Mouse (Mus musculus) embryo, embryonic 10 days (tissue): Measurements from ENCODE around the gene Gprc5d.

Experiments used
- DNase-seq: peaks from one replicate; pipeline ENCODE4 v3.0.0-alpha.2; 2015; ENCODE audit warnings: low spot score

The Gprc5d gene

DNA sequence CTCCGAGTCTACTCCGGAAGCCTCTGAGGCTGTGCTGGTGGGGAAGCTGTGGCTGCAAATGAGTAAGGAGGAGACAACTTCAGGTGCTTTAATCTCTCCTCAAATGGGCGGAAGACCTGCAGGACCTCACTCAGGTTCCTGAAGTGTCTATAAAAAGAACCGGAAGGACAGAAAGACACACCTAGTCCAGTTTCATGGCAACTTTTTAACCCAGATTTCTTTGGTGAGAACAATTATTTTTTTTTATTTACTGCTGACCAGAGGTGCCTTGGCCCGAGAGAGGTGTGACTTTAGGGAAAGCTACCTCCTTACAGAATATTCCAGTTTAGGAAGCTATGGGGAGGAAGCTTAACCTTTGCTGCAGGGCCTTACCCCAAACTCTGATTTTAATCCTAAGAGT is at the start of gene Gprc5d:
Gene Gprc5d, minus strand, starts transcription at position 101 of the 400 bp plus-strand sequence.
- no peak for DNase-seq

DNA sequence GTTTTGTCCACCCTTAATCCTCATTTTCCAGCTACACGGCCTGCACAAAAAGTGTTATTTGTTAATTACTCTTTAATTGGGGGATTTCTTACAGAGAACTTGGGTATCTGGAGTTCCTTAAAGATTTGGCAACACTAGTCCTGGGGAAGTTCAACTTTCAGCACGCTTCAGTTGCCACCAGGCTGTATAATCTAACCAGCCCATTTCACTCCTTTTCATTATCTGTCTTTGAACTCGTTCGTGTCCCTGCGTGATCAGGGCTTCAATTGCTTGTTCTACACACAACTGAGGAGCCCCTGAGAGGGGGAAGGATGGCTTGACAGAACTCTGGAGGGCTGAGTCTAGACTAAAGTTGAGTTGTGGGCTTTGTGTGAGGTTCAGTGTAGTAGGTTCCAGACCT is 48.6 kb upstream of the Gprc5d start:
- no peak for DNase-seq

DNA sequence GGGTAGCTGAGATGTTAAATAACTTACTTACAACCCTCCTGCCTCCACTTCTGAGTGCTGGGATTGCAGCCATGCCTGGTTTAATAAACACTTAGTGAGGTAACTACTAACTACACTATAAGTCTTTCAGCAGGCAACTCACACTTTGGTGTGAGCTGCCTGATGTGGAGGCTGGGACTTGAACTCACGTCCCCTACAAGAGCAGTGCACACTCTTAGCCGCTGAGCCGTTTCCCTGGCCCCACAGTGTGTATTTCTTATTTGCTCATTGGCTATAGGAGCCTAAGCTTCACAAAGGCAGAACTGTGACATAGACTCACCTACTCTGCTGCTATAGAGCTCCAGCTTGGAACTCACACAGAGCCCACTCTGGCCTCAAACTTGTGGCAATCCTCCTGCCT is 48.2 kb upstream of the Gprc5d start:
- DNase-seq = no peak

DNA sequence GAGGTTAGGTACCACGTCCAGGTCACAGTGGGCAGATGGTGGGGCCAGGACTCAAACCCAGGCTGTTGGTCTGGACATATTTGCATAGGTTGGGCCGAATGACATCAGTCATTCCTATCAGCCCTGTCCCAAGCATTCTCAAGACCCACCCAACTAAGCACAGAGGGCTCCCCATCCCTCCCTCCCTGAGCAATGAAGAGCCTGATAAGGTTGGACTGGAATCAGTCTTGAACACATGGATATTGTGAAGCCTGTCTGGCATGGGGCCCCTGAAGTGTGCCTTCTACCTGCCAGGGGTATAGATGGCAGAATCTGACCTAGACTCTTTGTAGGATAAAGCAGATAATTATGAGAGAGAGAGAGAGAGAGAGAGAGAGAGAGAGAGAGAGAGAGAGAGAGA is 47.6 kb upstream of the Gprc5d start:
- no peak for DNase-seq

DNA sequence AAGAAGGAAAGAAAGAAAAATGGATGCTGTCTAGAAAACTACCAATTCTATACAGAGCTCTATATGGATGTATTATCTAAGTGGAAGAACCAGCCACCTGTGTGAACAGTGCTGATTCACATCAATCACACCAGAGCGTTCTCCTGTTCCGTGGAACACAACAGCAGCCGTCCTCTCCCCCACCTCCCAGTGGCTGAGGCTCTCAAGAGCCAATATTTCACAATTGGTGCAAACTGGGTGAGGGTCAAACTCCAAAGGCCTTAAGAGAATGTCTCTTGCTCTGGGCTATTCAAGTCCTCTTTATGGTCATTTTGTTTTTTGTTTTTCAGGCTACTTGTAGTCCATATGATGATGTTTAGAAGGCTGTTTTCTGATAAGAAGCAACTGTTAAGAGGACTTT is 47.1 kb upstream of the Gprc5d start:
- no peak for DNase-seq

DNA sequence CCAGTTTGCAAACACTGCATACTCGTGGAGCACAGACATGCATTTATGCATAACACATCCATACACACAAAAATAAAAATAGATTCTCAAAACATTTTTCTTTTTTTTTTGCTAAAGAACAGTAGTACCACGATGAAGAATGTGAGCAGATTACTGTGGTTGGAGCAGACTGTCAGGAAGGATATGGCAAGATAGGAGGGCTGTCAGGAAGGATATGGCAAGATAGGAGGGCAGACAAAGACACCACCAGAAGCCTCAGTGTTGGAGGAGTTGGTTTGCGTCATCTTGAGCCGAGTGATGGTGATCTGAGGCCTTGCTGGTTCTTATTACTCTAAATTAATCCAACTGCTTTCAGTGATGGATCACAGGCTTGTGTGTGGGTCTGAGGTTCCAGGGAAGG is 44.8 kb upstream of the Gprc5d start:
- no peak for DNase-seq

DNA sequence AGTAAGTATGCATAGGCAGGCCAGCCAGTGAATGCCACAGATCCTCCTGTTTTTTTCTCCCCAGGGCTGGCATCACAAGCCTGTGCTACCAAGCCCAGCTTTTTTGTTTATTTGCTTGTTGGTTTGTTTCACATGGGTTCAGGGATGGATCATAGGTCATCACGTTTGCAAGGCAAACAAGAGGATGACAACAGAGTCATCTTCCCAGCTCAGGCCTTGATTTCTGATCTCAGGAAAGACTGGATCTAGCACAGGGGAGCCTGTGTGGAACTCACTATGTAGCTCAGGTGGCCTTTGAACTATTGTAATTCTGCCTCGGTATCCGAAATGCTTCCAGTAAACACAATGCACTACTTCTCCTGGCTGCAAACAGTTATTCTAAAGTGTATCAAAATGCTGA is 44.2 kb upstream of the Gprc5d start:
- no peak for DNase-seq

DNA sequence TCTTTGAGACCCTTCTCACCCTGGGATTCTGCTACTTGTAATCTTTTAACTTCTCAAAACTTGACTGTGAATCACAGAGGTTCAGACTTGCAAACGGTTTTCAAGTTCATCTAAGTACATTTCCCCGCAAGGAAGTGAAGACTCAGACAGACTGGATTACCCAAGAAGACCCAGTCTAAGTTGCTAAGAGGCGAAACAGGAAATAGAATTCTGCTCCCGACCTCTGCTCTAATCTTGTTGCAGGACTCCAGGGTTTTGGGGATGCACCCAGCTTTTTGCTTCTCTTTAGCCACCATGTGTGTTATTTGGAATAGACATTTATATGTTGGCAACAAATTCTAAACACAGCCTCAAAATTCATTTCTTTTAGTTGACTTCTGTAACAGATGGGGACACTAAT is 43.3 kb upstream of the Gprc5d start:
- no peak for DNase-seq

DNA sequence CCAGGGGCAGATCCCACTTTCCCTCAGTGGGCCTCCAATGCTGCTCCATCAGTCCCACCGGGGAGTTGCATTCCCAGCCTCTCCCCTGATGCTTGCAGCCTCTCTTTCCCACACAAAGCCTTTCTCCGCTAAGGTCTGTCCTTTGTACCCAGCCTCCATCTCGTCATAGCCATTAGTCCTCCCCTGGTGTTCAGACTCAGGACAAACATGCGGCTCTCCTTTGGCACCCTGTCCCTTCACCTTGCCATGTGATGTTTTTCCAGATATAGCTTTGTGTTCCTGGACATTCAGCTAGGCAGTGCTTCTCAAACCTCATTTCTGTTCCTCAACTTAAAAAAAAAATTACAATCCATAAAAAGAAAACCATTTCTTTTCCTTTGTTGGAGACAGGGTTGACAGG is 40.4 kb upstream of the Gprc5d start:
- no peak for DNase-seq

DNA sequence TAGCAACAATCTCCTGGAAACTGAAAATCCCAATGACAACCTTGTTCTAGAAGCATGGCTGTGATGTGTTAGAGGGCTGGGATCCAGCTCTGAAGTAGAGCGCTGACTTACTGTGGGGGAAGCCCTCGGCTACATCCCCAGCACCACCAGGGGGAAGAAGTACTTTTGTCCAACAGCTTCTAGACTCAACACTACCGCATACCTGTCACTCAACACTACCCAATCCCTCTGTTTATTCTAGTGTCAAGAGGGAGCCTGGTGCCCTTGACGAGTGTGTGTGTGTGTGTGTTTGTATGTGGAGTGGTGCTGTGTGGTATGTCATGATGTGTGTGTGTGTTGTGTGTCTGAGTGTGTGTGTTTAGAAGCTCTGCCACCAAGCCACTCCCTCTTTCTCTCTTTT is 39.4 kb upstream of the Gprc5d start:
- peak; percentile 16 for DNase-seq

DNA sequence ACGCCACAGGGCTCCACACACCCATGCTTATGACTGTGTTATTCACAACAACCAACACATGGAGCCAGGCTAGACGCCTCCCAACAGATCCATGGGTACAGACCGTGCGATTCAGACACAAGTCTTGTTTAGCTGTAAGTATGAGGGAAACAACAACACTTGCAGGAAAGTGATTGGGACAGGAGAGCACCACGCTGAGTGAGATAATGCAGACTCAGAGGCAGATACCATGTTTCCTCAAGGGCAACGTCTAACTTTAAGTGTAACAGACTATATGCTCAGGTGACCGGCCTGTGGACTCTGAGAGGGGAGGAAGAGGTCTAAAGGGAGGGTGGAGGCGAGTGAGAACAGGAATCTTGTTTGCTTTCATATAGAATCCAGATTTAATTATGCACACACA is 38.5 kb upstream of the Gprc5d start:
- no peak for DNase-seq

DNA sequence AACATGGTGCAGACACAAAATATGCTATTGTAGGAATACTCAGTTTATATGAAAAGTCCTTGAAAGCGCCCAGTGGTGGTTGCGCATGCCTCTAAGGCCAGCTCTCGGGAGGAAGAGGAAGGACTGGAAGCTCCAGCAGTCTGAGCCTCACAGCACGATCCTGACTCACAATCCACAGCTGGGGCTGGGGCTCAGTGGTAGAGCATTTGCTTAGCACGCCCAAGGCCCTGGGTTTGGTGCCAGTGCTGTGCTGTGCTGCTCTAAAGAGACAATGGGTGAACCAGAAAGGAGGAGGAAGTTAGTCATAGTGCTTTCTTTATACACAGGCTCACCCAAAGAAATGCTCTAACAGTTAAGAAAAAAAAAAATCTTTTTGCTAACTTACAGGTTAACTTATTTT is 35.6 kb upstream of the Gprc5d start:
- DNase-seq = no peak

DNA sequence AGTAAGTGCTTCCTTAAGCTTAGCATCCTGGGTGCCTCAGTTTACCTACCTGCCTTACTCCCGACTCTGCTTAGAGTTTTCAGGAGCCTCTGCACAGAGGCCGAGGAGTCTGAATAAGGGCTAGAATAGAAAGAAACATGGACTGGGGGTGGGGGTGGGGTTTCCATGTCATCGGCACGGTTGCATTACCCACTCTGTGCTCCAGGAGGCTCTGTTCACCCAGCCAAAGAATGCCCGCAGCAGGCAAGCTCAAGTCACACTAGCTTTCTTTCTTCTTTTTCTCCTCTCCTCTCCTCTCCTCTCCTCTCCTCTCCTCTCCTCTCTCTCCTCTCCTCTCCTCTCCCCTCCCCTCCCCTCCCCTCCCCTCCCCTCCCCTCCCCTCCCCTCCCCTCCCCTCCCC is 32.2 kb upstream of the Gprc5d start:
- peak; percentile 55 for DNase-seq

DNA sequence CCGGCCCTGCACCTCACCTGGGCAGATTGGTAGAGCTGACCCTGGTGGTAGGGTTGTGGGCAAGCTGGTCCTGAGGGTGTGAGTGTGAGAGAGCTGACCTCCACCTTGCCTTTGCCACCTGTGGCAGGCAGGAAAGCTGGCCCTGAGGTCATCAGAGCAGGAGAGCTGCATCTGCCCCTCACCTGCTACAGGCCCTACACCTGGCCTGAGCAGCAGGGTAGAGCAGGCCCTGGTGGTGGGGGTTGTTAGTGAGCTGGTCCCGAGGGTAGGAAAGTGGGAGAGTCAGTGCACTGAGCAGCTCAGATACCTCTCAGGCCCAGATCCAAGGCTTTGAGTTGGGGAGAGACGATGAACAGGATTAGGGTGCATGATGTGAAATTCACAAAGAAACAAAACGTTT is 31.6 kb upstream of the Gprc5d start:
- no peak for DNase-seq

DNA sequence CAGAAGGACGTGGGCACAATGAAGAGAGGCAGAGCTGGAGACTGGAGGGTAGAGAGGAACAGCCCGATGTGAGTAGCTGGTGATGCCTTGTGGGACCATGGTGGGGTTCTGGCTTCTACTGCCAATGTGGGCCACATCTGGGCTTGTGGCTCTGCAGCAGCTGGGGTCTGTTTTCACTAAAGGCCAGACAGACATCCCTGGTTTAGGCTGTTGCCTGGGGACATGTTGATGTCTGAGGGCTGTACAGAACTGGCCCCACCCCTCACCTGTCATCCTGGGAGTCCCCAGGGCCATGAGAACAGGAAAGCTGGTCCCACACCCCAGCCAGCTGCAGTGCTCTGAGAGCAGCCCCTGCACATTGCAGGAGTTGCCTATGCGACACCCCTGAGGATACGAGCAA is 31.1 kb upstream of the Gprc5d start:
- DNase-seq = no peak

DNA sequence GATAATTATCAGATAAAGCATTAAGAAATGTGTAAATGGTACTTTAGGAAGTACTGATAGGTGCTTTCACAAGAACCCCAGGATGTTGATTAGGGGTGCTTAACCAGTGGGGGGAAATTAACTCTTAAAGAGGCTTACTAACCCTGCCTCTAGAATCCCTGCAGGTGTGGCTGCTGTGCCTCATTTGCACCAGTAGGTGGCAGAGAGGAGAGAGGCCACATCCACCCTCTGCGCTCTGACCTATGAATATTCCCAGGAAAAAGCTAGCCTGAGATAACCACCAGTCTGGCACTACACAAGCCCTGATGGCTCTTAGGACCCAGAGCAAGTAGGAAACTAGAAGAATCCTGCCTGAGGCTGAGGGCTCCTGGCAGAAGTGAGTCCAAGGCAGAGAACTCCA is 30.4 kb upstream of the Gprc5d start:
- peak; percentile 54 for DNase-seq

DNA sequence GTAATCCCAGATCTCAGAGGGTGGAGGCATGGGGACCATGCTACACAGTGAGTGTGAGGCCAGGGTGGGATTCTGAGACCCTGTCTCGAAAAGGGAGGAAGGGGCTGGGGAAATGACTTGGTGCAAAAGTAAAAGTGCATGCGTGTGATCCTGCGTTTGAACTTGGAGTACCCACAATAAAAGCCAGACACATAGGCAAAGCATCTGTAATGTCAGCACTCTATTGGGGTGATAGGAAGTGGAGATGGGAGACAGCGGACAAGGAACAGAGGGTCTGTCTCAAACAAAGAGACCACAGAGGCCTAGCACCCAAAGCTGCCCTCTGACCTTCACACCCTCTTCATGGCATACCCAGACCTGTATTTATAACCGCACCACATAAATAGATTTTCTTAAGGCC is 27.9 kb upstream of the Gprc5d start:
- DNase-seq = no peak

DNA sequence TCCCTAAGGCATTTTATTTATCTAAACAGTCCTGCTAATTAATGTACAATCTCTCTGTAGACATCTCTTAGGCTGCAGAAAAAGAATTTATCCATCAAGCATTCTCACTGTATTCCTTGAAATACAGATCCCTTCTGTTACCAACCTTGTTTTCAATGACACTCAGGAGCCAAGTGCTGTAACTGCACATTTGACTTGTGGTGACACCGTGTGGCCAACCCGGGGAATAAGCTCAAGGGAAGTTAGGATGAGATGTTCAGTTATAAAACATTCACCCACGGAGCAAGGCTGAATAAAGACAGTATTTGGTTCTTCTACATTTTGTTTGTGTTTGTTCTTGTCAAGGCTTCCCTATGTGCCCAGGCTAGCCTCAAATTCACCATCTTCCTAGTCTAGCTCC is 26.4 kb upstream of the Gprc5d start:
- peak; percentile 74 for DNase-seq

DNA sequence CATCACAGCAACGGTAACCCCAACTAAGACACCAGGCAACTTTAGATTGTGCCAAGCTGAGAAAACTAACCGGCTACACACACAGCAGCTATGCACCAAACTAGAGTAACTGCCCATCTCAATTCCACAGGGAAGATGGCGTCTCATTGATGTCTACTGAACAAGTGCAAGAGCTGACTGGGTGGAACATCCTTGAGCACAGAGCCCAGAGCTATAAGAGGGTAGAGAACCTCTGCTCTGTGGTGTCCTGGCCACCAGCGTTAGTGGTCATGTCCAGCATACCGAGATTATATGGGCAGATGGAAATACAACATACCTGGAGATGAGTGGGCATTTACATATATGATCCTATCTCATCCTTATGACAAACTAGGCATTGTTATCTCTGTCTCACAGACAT is 25.1 kb upstream of the Gprc5d start:
- no peak for DNase-seq

DNA sequence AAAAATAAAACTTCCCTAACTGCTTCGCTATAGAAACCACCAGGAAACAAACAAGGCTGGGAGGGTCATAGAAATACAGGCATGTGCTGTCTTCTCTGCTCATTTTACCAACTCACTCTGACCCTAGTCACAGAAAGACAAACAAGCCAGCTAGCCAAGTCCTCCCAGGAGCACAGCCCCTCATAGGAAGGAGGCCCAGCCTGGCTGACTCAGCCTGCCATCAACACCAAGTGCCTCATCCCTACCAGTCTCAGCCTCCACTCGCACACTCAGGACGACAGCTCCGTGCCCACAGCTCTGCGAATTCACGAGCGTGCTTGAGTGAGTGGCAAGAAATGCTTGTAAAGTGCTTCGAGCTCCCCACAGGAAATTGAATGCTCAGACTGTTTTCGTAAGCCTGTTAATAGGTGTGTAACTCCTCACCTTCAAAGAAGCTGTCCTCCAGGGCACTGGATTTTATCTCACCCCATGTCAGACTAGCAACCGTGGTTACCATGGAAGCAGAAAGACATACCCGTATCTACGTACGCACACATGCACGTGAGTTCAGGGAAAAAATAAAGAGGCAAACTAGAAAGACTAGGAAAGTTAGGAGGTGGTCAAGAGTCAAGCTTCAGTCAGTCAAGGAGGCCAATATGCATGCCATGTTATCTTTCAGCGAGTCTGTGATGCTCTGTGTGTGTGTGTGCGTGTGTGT is 23.5 kb upstream of the Gprc5d start:
- DNase-seq = no peak

DNA sequence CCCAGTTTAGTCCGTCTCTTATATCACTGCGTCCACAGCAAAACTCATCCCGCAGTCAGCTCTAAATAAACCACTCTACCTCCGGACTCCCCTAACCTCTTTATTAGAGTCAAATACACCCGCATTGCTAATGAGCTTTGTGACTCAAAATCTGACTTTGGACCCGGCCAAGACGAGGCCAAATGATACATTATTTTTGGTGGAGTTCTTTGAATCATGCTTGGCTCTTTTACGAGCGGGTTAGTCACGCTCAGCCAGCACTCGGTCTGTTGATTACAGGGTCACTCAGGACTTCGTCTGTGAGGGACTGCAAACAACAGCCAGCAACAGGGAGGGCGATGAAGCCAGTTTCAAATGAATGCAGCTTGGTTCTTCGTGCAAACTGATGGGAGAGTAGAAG is 20.7 kb upstream of the Gprc5d start:
- no peak for DNase-seq

DNA sequence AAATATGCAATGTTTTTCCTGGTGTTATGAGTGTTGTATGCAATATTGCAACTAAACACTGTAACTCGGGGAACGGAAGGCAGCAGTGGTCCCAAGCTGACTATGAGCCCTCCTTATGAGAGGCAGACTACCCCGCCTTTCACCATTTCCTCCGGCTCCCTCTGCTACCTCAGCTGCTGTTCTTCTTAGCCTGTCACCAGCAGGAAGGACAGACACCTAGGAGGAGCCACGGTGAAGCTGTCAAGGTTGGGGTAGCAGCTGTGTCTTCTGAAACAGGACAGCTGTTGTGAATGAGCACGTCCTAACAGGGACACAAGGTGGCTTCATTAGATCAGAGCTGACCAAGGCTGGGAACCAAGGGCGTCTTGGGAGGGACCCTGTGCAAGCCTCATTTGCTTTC is 20.1 kb upstream of the Gprc5d start:
- DNase-seq = peak; percentile 15

DNA sequence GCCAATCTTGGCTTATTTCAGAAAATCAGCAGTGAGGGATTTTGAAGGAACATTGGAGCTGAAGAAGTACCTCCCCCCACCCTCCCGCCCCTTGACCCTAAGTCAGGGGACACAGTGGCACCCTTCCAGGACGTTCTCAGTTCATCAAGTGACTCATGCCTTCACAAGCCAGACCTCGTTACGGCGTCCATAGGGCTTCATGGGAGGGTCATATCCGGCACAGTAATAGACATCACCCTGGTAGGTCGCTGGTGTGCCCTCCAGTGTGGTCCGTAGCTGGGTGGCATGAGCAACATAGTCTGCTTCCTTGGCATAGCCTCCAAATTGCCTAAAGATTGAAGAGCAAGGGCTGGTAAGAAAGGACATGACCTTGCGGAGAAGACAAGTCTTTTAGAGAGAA is 19.7 kb upstream of the Gprc5d start:
- no peak for DNase-seq

DNA sequence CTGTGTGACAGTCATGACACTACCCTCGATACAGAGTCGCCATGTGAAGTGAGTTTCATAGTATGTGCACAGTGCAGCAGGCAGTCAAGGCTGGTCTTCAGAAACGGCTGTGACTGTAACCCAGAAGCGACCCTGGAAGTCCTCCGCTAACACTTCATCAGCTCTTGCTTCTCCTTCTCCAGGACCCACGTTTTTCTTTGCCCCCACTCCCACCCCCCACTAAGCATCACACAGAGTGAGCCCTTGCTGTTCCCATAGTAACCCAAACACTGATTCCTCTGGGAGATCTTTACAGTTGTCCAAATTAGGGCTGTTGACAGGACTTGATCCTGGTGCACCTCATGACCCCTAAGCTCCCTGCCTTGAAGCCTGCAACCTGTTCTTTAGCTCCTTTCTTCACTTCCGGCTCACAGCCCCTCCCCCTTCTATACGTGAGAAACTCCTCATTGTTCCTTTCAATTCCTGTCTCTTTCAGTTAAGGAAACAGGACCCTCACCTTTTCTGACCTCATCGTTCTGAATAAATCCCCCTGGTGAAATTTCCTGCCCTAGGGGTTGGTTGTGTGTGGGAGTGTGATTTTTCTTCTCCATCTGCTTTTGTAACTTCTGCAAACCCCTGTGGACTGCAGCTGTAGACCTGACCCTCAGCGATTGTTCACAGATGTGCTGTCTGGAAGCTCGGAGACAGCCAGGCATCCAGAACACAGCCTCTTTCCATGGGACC is 18.5 kb upstream of the Gprc5d start:
- peak; percentile 62 for DNase-seq
